Mouse (Mus musculus): ENCODE data around the gene Kif2a.
A peak's percentile ranks its signal among the peaks of the same experiment; 100 is the strongest.
"Not testable (repeated sequence)": the region's sequence is repeated elsewhere in the genome, so short reads cannot be mapped to it uniquely, and the experiment has no call there.

Gene Kif2a

DNA sequence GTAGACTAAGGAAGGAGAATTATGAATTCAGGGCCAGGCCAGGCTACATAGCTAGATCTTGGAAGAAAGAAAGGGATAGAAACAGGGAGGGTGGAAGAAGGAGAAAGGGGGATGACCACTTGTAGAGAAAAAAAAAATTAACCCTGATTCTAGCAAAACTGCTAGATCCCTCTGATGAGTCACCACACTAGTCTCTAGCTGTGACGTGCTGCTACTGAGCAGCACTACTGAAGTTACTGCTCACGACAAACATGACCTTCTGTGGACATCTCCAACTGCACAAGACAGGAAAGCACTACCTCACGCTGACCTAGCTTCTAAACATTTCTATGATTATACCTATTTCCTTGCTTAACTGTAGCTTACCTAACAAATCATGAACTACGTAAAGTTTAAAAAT lies 93.6 kb downstream of the Kif2a start:
- no peak for DNase-seq

DNA sequence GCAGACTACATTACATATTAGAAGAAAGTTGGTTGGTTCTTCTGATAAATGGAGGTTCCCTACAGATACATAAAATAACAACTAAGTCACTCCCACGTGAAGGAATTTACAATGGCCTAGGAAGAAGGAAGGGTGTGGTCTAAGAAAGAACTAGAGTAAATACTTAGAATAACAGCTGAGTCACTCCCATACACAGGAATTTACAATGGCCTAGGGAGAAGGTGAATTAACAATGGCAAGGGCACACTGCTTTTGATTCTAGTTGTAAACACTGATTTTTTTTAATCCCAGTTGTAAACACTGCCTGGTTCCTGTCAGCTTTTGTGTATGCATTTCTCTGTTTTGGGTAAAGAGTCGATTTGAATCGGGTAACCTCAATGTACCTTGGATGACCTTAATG lies 96.0 kb downstream of the Kif2a start:
- DNase-seq, result not testable (repeated sequence)

DNA sequence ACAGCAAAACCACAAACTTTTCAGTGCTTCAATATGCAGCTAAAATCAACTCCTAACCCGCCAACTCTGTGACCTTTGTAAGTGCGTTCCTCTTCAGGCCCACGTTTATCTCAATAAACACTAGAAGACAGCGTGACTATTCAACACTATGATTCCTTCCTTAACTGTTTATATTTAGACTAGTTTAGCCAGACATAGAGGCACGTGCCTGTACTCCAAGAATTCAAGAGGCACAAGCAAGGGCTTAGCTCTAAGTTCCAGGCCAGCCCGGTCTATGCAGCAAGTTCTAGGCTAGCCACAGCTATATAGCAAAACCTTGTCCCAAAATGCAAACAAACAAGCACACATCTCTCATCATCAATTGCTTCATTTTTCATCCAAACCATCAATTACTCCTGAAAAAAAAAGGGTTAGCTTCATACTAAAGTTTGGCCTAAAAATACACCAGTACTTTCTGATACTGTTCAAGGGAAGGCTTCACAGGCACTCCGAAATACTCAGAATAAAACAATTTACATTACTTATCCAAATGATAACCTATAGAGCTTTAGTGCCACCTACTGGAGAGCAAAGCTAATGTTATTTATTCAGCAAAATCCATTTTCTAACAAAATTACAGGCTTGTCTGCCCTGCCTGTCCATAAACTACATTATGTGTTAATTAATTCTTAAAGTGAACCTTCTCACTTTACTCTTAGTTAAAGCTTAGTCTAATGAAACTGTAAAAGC lies 103.4 kb downstream of the Kif2a start:
- peak; percentile 22 to 77 for DNase-seq

DNA sequence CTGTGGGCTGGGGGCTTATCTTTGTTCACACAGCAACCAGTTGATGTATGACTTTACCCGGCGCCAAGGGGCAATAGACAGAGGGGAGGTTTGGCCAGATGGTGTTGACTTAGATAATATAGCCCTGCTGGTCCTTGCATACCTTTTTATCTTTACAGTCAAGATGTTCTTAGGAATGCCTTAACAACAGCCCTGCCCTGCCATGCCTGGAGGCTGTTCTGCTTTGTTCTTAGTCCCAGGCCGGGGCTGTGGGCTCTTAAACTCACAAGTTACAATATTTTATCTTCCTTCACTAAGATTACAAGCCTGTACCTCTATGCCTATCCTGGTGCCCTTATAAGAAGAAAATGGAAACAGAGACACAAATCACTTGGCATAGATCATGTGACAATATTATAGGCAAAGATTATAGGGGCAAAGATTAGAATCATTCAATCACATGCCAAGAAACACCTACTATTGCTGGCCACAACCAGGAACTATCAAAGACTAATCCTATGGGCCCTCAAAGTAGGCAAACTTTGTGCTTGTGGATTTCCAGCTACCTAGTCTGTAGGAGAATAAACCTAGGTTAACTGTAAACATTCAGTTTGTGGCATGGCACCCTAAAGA lies 108.7 kb downstream of the Kif2a start:
- DNase-seq, result no peak

DNA sequence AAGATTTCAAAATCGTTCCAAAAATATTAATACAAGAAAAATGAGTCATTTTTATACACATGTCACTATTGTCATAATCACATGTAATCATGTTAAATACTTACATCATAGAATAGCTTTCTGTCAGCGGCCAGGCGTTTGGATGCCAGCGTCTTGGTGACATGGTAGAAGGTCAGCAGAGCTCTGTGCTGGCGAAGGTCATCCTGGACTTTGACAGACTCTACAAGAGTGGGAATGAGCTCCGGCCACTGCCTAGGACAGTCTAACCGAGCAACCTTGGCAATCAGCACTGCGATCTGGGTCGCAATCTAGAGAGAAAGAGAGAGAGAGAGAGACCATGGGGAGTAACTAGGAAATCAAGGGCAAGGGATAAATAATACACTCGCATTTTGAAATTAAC lies 111.8 kb downstream of the Kif2a start:
- DNase-seq, result no peak

Measured in cerebellum, postnatal 10 days (tissue).